In the genomic region with DNA sequence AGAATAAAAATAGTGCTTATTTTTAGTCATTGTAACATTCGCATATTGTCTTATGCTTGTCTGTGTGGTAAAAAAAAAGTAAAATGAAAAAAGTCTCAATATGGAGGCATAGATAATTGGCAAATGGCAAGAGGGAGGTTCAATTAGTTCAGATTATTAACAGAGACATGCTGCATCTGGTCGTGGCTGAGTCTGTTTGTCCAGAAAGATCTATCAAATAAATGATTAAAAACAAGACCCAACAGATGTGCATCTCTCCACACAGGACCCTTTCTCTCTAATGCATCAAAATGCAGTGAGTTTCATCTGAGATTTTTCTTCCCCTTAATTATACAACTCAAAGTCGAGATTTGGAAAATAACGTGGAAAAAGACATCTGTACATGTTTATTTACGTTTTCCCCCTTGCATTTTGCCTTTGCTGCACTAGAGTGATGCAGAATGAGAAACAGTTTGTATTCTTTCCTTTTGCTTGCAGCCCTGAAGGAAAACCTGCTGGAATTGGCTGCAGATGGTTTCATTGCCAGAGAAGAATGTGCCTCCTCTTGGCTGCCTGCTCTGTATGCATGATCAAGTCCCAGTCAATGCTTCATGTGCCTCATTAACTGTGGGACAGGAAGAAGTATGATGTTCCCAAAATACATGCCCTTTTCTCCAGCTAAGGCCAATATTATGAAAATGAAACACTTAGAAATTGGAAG, we compare ENCODE assay signal across 14 mouse cellular contexts.
A peak's percentile ranks its signal among the peaks of the same experiment; 100 is the strongest.
DNase-seq lines count a peak whose midpoint lies in the region; ATAC-seq lines count a peak whose summit lies in the region.
"Had no signal": no experiment of that assay in that cellular context is flagged by ENCODE, and none has a peak within 500 bp of the region (broad histone marks: within the 10 kb centered on the region; RNA-seq: fewer than 3 reads in every experiment).

No protein-coding gene starts in this region.

- H3K36me3 ChIP-seq in lung, embryonic 15.5 days, result no peaks in the 10 kb centered on the region
- H3K36me3 ChIP-seq in forebrain, embryonic 14.5 days (ENCODE audit: control insufficient read depth, insufficient read depth, low read length), result no peaks in the 10 kb centered on the region
- no peaks in the 10 kb centered on the region for H3K36me3 ChIP-seq in midbrain, embryonic 13.5 days
- H3K36me3 ChIP-seq in kidney, embryonic 14.5 days (ENCODE audit: control insufficient read depth, insufficient read depth, low read length), result no peaks in the 10 kb centered on the region
- H3K36me3 ChIP-seq: embryonic facial prominence, embryonic 15.5 days; liver, embryonic 12.5 days had no signal

- no peak overlapping the region for H3K4me3 ChIP-seq in lung, embryonic 15.5 days
- no peak overlapping the region for H3K4me3 ChIP-seq in forebrain, embryonic 14.5 days (ENCODE audit: low read depth, low read length)
- H3K4me3 ChIP-seq in midbrain, embryonic 13.5 days (replicated peaks), result no peak overlapping the region
- H3K4me3 ChIP-seq in kidney, embryonic 14.5 days (ENCODE audit: low read length), result no peak overlapping the region
- H3K4me3 ChIP-seq: embryonic facial prominence, embryonic 15.5 days; liver, embryonic 12.5 days had no signal

- no peak overlapping the region; the same call in 1 of the 2 replicates for H3K27ac ChIP-seq in lung, embryonic 15.5 days
- no peak overlapping the region for H3K27ac ChIP-seq in forebrain, embryonic 14.5 days (ENCODE audit: low read depth, low read length)
- peak overlapping the region; percentile 41; the same call in 1 of the 2 replicates for H3K27ac ChIP-seq in midbrain, embryonic 13.5 days
- no peak overlapping the region for H3K27ac ChIP-seq in kidney, embryonic 14.5 days (ENCODE audit: low read depth, low read length)
- H3K27ac ChIP-seq: embryonic facial prominence, embryonic 15.5 days; liver, embryonic 12.5 days had no signal

- no peaks in the 10 kb centered on the region for H3K27me3 ChIP-seq in lung, embryonic 15.5 days
- no peaks in the 10 kb centered on the region for H3K27me3 ChIP-seq in forebrain, embryonic 14.5 days (replicated peaks; ENCODE audit: control insufficient read depth, insufficient read depth, low read length)
- H3K27me3 ChIP-seq in midbrain, embryonic 13.5 days, result no peaks in the 10 kb centered on the region
- no peaks in the 10 kb centered on the region for H3K27me3 ChIP-seq in kidney, embryonic 14.5 days (ENCODE audit: control insufficient read depth, insufficient read depth, low read length)
- H3K27me3 ChIP-seq: embryonic facial prominence, embryonic 15.5 days; liver, embryonic 12.5 days had no signal

- H3K4me2 ChIP-seq in lung, embryonic 15.5 days, result no peak overlapping the region
- no peak overlapping the region for H3K4me2 ChIP-seq in forebrain, embryonic 14.5 days (ENCODE audit: low read length)
- H3K4me2 ChIP-seq in midbrain, embryonic 13.5 days (replicated peaks), result no peak overlapping the region
- H3K4me2 ChIP-seq in kidney, embryonic 14.5 days (replicated peaks; ENCODE audit: low read depth, low read length), result no peak overlapping the region
- H3K4me2 ChIP-seq: embryonic facial prominence, embryonic 15.5 days; liver, embryonic 12.5 days had no signal

- no peak for ATAC-seq in cerebellum, adult (ENCODE audit: insufficient number of reproducible peaks, low FRiP score, low TSS enrichment)
- peak; percentile 86; the same call in 1 of the 2 replicates for ATAC-seq in lung, embryonic 15.5 days (ENCODE audit: borderline replicate concordance, extremely low read depth, low FRiP score, low TSS enrichment)
- ATAC-seq in forebrain, embryonic 14.5 days, result peak; percentile 54; the same call in 1 of the 2 replicates
- ATAC-seq in midbrain, embryonic 13.5 days, result 0 out of 2 replicates have a peak, but pooled peaks have one; percentile 43
- no peak for ATAC-seq in kidney, embryonic 14.5 days (ENCODE audit: low FRiP score, low TSS enrichment)
- ATAC-seq: liver, embryonic 12.5 days had no signal

- H3K4me1 ChIP-seq in lung, embryonic 15.5 days, result no peaks in the 10 kb centered on the region
- no peaks in the 10 kb centered on the region for H3K4me1 ChIP-seq in forebrain, embryonic 14.5 days (ENCODE audit: control insufficient read depth, insufficient read depth, low read length)
- peaks cover 8% of the 10 kb centered on the region; the same call in 1 of the 2 replicates for H3K4me1 ChIP-seq in midbrain, embryonic 13.5 days (replicated peaks)
- no peaks in the 10 kb centered on the region for H3K4me1 ChIP-seq in kidney, embryonic 14.5 days (ENCODE audit: control insufficient read depth, insufficient read depth, low read length)
- H3K4me1 ChIP-seq: embryonic facial prominence, embryonic 15.5 days; liver, embryonic 12.5 days had no signal

- peak; percentile 17 to 23 for DNase-seq in cerebellum, postnatal 10 days
- no peak for DNase-seq in lung, postnatal 25 days (ENCODE audit: low spot score)
- DNase-seq in forebrain, embryonic 14.5 days (ENCODE audit: low spot score), result peak; percentile 50
- no peak for DNase-seq in adrenal gland, postnatal 14 days
- DNase-seq: cerebellum, adult 9-11 months; gastrocnemius, postnatal 36 days; kidney, adult 9 months; right cerebral cortex, adult 18-20 months had no signal

- 35% methylated on average over 5 of the region's 5 CpGs for WGBS in lung, embryonic 15.5 days
- WGBS in forebrain, embryonic 14.5 days, result 50% methylated on average over 5 of the region's 5 CpGs
- WGBS in midbrain, embryonic 13.5 days, result 55% methylated on average over 5 of the region's 5 CpGs
- WGBS in kidney, embryonic 14.5 days, result 66% methylated on average over 5 of the region's 5 CpGs

- no peak overlapping the region for H3K9ac ChIP-seq in lung, embryonic 15.5 days
- no peak overlapping the region for H3K9ac ChIP-seq in forebrain, embryonic 14.5 days (ENCODE audit: low read length)
- no peak overlapping the region for H3K9ac ChIP-seq in midbrain, embryonic 13.5 days (replicated peaks)
- H3K9ac ChIP-seq in kidney, embryonic 14.5 days (ENCODE audit: low read depth, low read length), result no peak overlapping the region
- H3K9ac ChIP-seq: embryonic facial prominence, embryonic 15.5 days; liver, embryonic 12.5 days had no signal

- no peaks in the 10 kb centered on the region for H3K9me3 ChIP-seq in lung, embryonic 15.5 days
- no peaks in the 10 kb centered on the region for H3K9me3 ChIP-seq in forebrain, embryonic 14.5 days (replicated peaks; ENCODE audit: control insufficient read depth, low read length)
- H3K9me3 ChIP-seq in midbrain, embryonic 13.5 days, result no peaks in the 10 kb centered on the region
- H3K9me3 ChIP-seq in kidney, embryonic 14.5 days (ENCODE audit: control insufficient read depth, low read length), result no peaks in the 10 kb centered on the region
- H3K9me3 ChIP-seq: embryonic facial prominence, embryonic 15.5 days; liver, embryonic 12.5 days had no signal

Comparison
In these comparisons a context has a peak if more than half of its experiments do, and no peak if none do; other contexts are left out.
1. DNase-seq: peak in cerebellum, postnatal 10 days (2 of 2) and forebrain, embryonic 14.5 days (single experiment); none in lung, postnatal 25 days (single experiment) and adrenal gland, postnatal 14 days (single experiment).
2. ATAC-seq: peak in lung, embryonic 15.5 days (single experiment), forebrain, embryonic 14.5 days (single experiment) and midbrain, embryonic 13.5 days (single experiment); none in cerebellum, adult (single experiment) and kidney, embryonic 14.5 days (single experiment).